Mouse (Mus musculus) adrenal gland, adult 8-10 months (tissue): ENCODE measurements around the gene Slc8a1. TPM values are rescaled to one million over a fixed set of nuclear protein-coding genes. Genes with fewer than 3 reads are reported as not detected.
A peak's percentile ranks its signal among the peaks of the same experiment; 100 is the strongest.

Experiments used
- DNase-seq: peaks from one replicate; pipeline ENCODE4 v3.0.0; 2022
- total RNA-seq, 4 experiments: library from RNA; stranded (reverse); gene quantifications; 2 replicates each; pipeline ENCODE4 v1.2.4; 2022

The Slc8a1 gene
- total RNA-seq = 10 to 100 TPM in 1 of 4 experiments, 1 to 10 TPM in 3; 6.0 to 10.9 (median 8.4) TPM

GRCm38 (mm10) chr17:81738311-81738755 is at the start of gene Slc8a1:
TSS of gene Slc8a1 (minus strand) at chr17:81738377.
- no peak for DNase-seq

GRCm38 (mm10) chr17:81787350-81787749 is 49.2 kb upstream of the Slc8a1 start:
- peak; percentile 1 for DNase-seq

- DNase-seq = no peak
Observed at GRCm38 (mm10) chr17:81782326-81782725, 44.1 kb upstream of the Slc8a1 start.

GRCm38 (mm10) chr17:81781491-81781890 is 43.3 kb upstream of the Slc8a1 start:
- DNase-seq = no peak

GRCm38 (mm10) chr17:81779883-81780282 is 41.7 kb upstream of the Slc8a1 start:
- no peak for DNase-seq

- no peak for DNase-seq
Observed at GRCm38 (mm10) chr17:81750664-81751063, 12.5 kb upstream of the Slc8a1 start.

GRCm38 (mm10) chr17:81743034-81743433 is 4.9 kb upstream of the Slc8a1 start:
- DNase-seq = no peak

- DNase-seq = no peak
Observed at GRCm38 (mm10) chr17:81740576-81740975, 2.4 kb upstream of the Slc8a1 start.

GRCm38 (mm10) chr17:81737779-81738178 is 398 bp downstream of the Slc8a1 start:
- no peak for DNase-seq

- no peak for DNase-seq
Observed at GRCm38 (mm10) chr17:81737309-81737708, 868 bp downstream of the Slc8a1 start.

- no peak for DNase-seq
Observed at GRCm38 (mm10) chr17:81735583-81735982, 2.6 kb downstream of the Slc8a1 start.

GRCm38 (mm10) chr17:81729891-81730290 is 8.3 kb downstream of the Slc8a1 start:
- DNase-seq = no peak

GRCm38 (mm10) chr17:81712273-81712751 is 25.9 kb downstream of the Slc8a1 start:
- no peak for DNase-seq

- DNase-seq = no peak
Observed at GRCm38 (mm10) chr17:81704761-81705160, 33.4 kb downstream of the Slc8a1 start.

GRCm38 (mm10) chr17:81703258-81703657 is 34.9 kb downstream of the Slc8a1 start:
- DNase-seq = no peak

GRCm38 (mm10) chr17:81701701-81702100 is 36.5 kb downstream of the Slc8a1 start:
- DNase-seq = no peak

- DNase-seq = no peak
Observed at GRCm38 (mm10) chr17:81698789-81699188, 39.4 kb downstream of the Slc8a1 start.

GRCm38 (mm10) chr17:81697695-81698094 is 40.5 kb downstream of the Slc8a1 start:
- no peak for DNase-seq

GRCm38 (mm10) chr17:81694977-81695376 is 43.2 kb downstream of the Slc8a1 start:
- no peak for DNase-seq

GRCm38 (mm10) chr17:81679616-81680015 is 58.6 kb downstream of the Slc8a1 start:
- DNase-seq = no peak

- no peak for DNase-seq
Observed at GRCm38 (mm10) chr17:81677450-81677849, 60.7 kb downstream of the Slc8a1 start.

GRCm38 (mm10) chr17:81676203-81676602 is 62.0 kb downstream of the Slc8a1 start:
- no peak for DNase-seq

GRCm38 (mm10) chr17:81671245-81671644 is 66.9 kb downstream of the Slc8a1 start:
- DNase-seq = no peak

GRCm38 (mm10) chr17:81669816-81670691 is 68.1 kb downstream of the Slc8a1 start:
- DNase-seq = peak; percentile 13
